Mouse (Mus musculus): ENCODE measurements at regions not wholly inside any gene's neighbourhood (a gene's known extent, or its start where the extent isn't known, plus 50 kb on each side); places are given as distances from the start of the nearest gene placed in this dataset.
"Not testable (repeated sequence)": the region's sequence is repeated elsewhere in the genome, so short reads cannot be mapped to it uniquely, and the experiment has no call there.

GRCm38 (mm10) chr9:90618154-90618553 lies 347.6 kb upstream of the Tbc1d2b start:
- no peak for DNase-seq (ENCODE audit: low spot score in 2 of 2)

DNA sequence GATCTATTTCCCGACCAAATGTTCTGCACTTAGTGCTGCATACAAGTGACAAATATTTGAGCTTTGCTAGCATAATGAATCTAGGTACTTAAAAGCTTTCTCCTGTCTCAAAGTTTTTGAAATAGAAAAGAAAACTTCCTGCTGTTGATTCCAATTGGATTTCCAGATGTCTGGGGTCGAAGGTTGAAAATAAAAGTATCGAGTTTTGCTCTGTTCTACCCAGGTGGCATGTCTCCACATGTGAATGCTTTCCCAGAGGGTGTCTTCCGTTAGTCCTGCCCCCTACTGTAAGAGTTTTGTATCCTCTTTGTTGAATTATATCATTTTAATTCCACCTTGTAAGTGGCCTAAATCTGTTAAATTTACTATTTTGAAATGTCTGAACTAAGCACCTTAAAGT lies 327.3 kb upstream of the Tbc1d2b start:
- no peak for DNase-seq (ENCODE audit: low spot score in 2 of 2)

- no peak for DNase-seq (ENCODE audit: low spot score in 2 of 2)
These were observed 286.1 kb upstream of the Tbc1d2b start for GRCm38 (mm10) chr9:90556742-90557141.

DNA sequence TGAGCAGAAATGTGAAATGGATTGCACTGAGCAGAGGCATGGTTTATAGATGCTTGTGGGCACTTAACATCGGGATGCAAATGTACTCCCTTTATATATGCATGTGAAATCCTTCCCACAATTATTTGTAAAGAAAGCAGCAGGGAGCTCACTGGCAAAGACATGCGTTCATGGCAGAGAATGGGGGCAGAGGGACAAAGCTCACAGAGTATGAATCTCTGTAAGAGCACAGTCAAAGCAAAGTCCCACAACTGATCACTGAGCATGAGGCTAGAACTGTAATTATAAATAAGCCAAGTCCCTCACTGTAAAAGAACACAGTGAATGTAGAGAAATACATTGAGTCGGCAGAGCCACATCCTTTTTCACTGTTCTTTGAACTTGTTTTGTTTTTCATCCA lies 285.6 kb upstream of the Tbc1d2b start:
- no peak for DNase-seq (ENCODE audit: low spot score in 2 of 2)

DNA sequence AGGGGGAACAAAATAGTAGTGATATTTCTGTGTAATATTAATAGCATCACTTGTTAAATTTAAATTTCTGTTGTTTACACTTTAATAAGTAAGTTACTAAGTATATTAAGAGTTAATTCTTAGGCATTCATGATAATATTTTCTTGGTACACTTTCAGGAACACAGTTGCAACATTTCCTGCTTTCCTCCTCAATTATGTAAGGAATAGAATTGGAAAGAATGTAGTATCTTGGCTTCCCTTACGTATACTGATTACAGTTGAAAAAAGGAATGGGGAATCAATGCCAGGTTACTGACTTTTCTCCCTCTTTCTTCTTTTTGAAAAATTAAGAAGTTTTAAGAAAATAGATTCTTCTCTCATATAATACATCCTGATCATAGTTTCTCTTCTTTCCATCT lies 277.3 kb upstream of the Tbc1d2b start:
- DNase-seq (ENCODE audit: low spot score in 2 of 2) = no peak

GRCm38 (mm10) chr9:90546720-90547119 lies 276.1 kb upstream of the Tbc1d2b start:
- DNase-seq (ENCODE audit: low spot score in 2 of 2) = no peak

- not testable (repeated sequence) for DNase-seq (ENCODE audit: low spot score in 2 of 2)
These were observed 267.1 kb upstream of the Tbc1d2b start for GRCm38 (mm10) chr9:90537683-90538082.

- no peak for DNase-seq (ENCODE audit: low spot score in 2 of 2)
These were observed 262.8 kb upstream of the Tbc1d2b start for GRCm38 (mm10) chr9:90533372-90533771.

DNA sequence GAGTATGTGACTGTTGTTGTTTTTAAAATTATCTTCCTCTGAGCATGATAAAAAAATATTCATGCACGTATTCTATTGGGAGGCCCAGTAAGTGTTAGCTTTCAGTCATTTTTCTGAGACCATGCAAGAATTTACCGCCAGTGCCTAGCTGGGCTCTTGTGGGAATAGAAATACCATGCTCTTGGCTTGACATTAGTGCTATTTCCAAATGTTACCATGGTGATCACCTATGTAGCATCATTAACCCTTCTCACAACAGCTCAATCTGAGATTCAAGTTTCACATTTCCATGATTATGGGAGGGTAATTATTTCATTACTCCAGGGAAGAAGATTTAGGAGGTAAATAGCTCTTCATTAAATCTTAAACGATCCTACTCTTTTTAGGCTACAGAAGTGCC lies 250.6 kb upstream of the Tbc1d2b start:
- no peak for DNase-seq (ENCODE audit: low spot score in 2 of 2)

- DNase-seq (ENCODE audit: low spot score in 2 of 2) = no peak
These were observed 224.3 kb upstream of the Tbc1d2b start for GRCm38 (mm10) chr9:90494888-90495287.

- no peak for DNase-seq (ENCODE audit: low spot score in 2 of 2)
These were observed 220.1 kb upstream of the Tbc1d2b start for GRCm38 (mm10) chr9:90490561-90491152.

DNA sequence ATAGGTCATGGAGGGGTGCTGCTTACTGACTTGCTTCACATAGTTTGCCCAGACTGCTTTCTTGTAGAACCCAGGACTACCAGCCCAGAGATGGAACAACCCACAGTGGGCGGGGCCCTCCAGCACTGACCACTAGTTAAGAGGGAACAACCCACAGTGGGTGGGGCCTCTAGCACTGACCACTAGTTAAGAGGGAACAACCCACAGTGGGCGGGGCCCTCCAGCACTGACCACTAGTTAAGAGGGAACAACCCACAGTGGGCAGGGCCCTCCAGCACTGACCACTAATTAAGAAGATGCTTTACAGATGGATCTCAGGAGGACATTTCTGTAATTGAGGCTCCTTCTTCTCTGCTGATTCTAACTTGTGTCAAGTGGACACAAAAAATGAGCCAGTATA lies 180.0 kb upstream of the Tbc1d2b start:
- no peak for DNase-seq (ENCODE audit: low spot score in 2 of 2)

DNA sequence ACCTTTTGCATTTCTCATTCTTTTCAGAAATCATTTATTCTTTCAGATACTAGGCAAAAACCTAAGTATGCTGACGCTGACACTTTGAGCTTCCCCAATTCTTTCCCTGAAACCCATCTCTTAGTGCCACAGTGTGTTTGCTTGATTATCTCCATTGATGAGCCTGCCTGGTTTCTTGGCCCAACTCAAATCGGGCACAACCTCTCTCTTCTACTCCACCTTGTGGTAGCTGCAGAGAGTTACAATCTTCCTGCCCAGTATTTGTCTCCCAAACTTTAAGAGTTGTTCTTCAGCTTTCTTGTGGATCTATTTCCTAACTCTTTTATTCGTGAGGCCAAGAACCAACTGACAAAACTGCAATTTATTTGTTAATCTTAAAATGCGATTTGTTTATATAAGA lies 176.4 kb upstream of the Tbc1d2b start:
- no peak for DNase-seq (ENCODE audit: low spot score in 2 of 2)

DNA sequence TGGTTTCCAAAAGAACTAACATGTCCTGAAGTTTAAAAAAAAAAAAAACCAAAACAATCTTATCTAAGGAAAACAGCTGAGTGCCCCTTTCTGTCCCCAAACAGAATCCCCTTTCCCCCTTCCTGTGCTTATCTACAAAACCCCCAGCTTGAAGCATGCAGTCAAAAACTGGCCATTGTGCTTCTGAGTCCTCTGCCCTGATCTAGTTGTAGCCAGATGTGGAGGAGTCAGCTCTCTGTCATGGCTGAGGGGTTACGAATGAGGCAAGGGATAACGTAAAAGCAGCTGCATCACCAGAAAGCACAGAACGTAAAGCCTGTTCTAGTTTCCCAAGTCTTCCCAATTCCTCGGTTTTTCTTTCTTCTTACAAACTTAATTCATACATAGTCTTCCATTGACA lies 164.3 kb upstream of the Tbc1d2b start:
- DNase-seq (ENCODE audit: low spot score in 2 of 2) = no peak

DNA sequence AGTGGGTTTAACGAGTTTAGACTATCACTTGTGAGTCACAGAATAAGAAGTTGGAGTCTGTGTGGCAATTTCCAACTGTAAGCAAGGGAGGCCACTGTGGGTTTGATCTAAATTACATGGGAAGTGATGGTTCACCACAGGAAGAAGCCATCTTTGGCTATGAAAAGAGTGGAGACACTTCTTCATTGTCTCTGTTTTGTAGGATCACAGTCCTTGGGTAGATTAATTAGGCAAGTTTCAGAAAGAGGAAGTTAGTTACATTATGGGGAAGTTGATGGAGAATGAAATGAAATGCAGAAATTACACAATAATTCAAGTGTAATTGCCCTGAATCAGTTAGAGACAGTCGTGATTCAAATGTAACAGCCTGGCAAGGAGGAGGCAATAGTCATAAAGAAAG lies 160.3 kb upstream of the Tbc1d2b start:
- no peak for DNase-seq (ENCODE audit: low spot score in 2 of 2)

- no peak for DNase-seq (ENCODE audit: low spot score in 2 of 2)
These were observed 151.1 kb upstream of the Tbc1d2b start for GRCm38 (mm10) chr9:90421662-90422061.

- no peak for DNase-seq (ENCODE audit: low spot score in 2 of 2)
These were observed 149.3 kb upstream of the Tbc1d2b start for GRCm38 (mm10) chr9:90419762-90420541.

- DNase-seq (ENCODE audit: low spot score in 2 of 2) = no peak
These were observed 138.2 kb upstream of the Tbc1d2b start for GRCm38 (mm10) chr9:90408789-90409188.

- peak in 1 of 2 experiments; percentile 16 for DNase-seq (ENCODE audit: low spot score in 2 of 2)
These were observed 137.0 kb upstream of the Tbc1d2b start for GRCm38 (mm10) chr9:90407573-90407972.

DNA sequence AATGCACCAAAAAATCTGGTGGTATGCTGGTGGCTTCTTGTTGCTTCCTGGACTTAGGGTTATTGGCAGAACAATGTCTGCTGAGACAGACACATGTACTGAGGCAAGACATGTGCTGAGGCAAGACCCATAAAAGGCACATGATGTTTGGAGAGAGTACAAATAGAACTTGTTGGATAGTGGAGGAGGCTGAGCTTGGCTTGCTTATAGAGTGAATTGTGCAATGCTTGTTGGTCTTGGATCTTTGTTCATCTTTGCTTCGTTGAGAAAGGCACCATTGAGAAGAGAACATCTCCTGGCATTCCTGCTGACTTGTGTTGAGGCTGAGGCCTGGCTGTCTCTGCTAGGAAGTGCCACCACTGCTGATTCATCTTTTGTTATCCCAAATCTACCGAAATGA lies 117.8 kb upstream of the Tbc1d2b start:
- DNase-seq (ENCODE audit: low spot score in 2 of 2) = no peak

DNA sequence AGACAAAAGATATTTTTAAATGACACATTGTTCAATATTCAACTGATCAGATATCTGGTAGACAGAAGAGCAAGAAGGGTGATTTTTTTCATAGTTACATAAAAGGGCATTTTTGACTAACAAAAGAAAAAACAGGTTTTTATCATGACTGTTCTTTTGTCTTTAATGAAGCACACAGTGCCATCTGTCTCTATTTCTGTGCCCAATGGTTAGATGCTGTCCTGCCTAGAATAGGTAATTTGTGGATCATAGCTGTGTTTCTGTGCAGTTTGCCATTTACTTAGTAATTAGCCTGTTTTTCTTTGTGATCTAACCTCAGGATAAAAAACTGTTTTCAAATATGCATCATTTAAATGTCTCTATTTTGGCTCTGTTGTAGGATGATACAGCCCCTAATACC lies 114.4 kb upstream of the Tbc1d2b start:
- no peak for DNase-seq (ENCODE audit: low spot score in 2 of 2)

DNA sequence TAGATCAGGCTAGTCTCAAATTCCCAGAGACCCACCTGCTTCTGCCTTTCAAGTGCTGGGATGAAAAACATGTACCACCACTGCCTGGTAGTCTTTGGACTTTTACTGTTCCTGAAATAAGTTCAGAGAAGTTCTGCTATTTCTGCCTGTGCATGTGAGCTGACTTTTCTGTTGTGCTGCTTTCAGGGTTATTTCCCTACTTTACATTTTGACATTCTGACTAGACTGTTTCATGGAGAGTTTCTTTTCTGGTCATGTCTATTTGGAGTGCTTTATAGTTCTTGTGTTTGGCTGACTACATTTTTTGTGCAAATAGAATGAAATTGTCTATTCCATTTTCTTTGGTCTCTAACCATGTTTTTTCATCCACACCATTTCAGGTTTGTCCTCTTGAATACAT lies 109.5 kb upstream of the Tbc1d2b start:
- DNase-seq (ENCODE audit: low spot score in 2 of 2) = no peak

DNA sequence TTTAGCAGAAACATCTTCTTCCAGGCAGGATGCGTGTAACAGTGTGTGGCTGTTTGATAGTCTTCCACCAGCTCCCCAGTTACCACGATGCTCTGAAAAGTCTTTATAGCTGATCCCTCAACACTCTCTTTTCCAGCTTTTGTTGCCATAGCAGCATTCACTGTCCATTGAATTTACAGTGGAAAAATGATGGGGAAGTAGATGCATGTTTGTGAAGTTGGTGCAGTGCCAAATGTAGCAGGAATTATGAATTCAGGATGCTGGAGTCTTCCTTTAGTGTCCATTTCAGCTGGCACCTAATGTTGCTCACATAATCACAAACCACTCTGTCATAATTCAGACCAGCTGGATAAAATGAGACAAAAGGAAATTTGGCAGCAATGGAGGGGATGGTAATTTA lies 99.0 kb upstream of the Tbc1d2b start:
- DNase-seq (ENCODE audit: low spot score in 2 of 2) = no peak

DNA sequence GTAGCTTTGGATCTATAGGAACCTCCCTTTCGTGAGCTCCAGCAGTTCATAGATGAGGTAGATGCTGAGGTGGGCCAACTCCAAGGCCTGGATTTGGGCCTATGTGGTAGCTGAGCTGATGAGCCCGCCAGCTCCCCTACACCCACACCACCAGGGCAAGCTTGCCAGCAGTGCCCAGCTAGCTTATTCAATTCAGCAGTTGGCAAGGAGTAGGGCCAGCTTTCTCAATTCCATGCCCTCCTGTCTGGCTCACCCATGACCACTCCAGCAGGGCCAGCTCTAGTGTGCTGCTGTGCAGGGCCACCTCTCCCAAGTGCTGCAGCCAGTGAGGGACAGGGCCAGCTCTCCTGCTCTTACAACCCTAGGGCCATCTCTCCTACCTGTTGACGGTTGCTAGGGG lies 97.1 kb upstream of the Tbc1d2b start:
- DNase-seq (ENCODE audit: low spot score in 2 of 2) = no peak
